Mouse (Mus musculus) lung, postnatal 0 days (tissue): ENCODE results near the gene Cphx2.
"Not testable (repeated sequence)": the region's sequence is repeated elsewhere in the genome, so short reads cannot be mapped to it uniquely, and the experiment has no call there.

ENCODE experiments used
- CTCF ChIP-seq: IDR thresholded peaks from 2 replicates; pipeline ENCODE4 v1.5.1; 2016; ENCODE audit warnings: antibody characterized with exemption, mild to moderate bottlenecking
- EP300 ChIP-seq: IDR thresholded peaks from 2 replicates; pipeline ENCODE4 v1.6.1; 2016; ENCODE audit warnings: antibody characterized with exemption, mild to moderate bottlenecking, control low read depth

DNA sequence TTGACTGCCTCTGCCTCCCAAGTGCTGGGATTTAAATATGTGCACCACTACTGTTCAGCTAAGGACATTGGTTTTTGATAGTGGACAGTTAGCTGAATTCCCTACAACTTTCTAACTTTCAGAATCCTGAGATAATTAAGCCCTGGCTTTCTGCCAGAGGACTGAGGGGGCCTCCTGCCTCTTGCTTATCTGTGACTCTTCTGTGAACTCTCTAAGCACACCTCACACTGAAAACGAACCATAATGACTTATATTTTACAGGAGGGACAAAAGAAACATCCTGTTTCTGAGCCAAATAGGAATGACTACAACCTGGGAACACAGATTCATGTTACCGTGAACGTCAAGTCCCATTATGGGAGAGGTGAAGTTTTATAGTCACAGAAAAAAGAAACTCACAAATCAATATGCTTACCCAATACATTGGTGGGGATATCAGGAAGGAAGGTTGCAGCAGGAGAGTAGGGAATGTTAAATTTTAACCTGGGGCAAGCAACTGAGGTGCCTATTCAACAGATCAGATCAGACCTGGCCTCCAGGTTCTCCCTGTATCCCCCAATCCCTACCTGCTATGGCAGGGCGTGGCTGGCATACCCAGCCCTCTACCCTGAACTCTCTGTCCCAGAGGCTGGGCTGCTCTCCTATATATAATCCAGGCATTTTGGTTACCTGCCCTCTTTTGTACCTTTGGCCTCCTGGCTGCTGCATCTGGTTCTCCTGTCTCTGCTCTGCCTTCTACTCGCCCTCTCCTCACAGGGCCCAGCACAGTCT lies 4.5 kb upstream of the Cphx2 start:
- not testable (repeated sequence) for TF ChIP-seq CTCF, EP300
